Mouse (Mus musculus) small intestine, adult 2 months (tissue): ENCODE data around the gene Ip6k1. TPM values are rescaled to one million over a fixed set of nuclear protein-coding genes. Genes with fewer than 3 reads are reported as not detected.

Source experiments
- H3K27ac ChIP-seq: fragments of 200-500 bp; 2 replicates; pipeline ENCODE4 v1.5.1; 2012; ENCODE audit warnings: low read depth, low read length, control low read depth, inconsistent platforms; ENCODE audit not compliant: insufficient read depth
- H3K27me3 ChIP-seq: fragments of 200-500 bp; 2 replicates; pipeline ENCODE4 v1.6.1; 2012; ENCODE audit warnings: mild to moderate bottlenecking, moderate library complexity, low read length, inconsistent platforms; ENCODE audit not compliant: control insufficient read depth, insufficient read depth
- H3K36me3 ChIP-seq: fragments of 200-500 bp; 2 replicates; pipeline ENCODE4 v1.6.1; 2012; ENCODE audit warnings: mild to moderate bottlenecking, low read length, control low read depth, inconsistent platforms; ENCODE audit not compliant: control insufficient read depth, insufficient read depth
- H3K4me1 ChIP-seq: fragments of 200-500 bp; 2 replicates; pipeline ENCODE4 v1.6.1; 2012; ENCODE audit warnings: low read length, inconsistent platforms, mixed read lengths; ENCODE audit not compliant: control insufficient read depth, insufficient read depth, insufficient read length
- H3K4me3 ChIP-seq: fragments of 200-500 bp; 2 replicates; pipeline ENCODE4 v1.5.1; 2012; ENCODE audit warnings: low read depth, mild to moderate bottlenecking, control low read depth, inconsistent platforms, low read length, moderate library complexity
- CTCF ChIP-seq: fragments of 200-500 bp; IDR thresholded peaks from 2 replicates; pipeline ENCODE4 v1.5.1; 2012; ENCODE audit warnings: low read depth, mild to moderate bottlenecking, control low read depth, inconsistent platforms, low read length, moderate library complexity, mixed read lengths; ENCODE audit not compliant: insufficient replicate concordance, insufficient read length; ENCODE audit errors: extremely low read depth
- POLR2A ChIP-seq: fragments of 200-500 bp; IDR thresholded peaks from 2 replicates; pipeline ENCODE4 v1.6.1; 2012; ENCODE audit warnings: low read depth, mild to moderate bottlenecking, control low read depth, inconsistent platforms, low read length, moderate library complexity
- whole genome bisulfite sequencing: fragments of 180-500 bp; shearing (Covaris S2); methylation state at CpG from one replicate; pipeline ENCODE4 v1.1.7; 2018; 5-methylcytosine and 5-hydroxymethylcytosine counted together
- polyA plus RNA-seq: library from polyadenylated mRNA; depleted of rRNA; stranded (reverse); fragments of >200 nt; gene quantifications from 2 replicates; pipeline ENCODE4 v1.2.3, GENCODE M21; 2012

Ip6k1 gene
- polyA plus RNA-seq, 1 experiment: 160 TPM

DNA sequence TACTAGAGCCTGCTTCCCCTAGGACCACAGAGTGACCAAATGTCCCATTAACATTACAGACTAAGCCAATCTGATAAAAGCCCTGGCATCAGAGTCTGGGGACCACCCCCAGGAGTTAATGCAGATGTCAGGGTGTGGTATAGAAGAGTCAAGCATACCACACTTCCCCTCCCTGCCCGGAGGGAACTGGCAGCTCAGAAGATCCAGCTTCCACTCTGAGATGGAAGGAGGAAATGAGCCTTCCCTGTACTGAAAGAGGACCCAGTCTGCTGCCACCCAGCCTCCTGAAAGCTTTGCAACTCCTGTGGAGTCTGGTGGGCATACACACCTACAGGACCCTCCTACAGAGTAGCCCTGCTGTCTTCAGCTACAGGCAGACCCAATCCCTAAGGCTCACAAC, 52.8 kb downstream of the Ip6k1 start:
- Histone ChIP-seq H3K27ac (no peak overlapping the region), H3K4me3 (no peak overlapping the region), H3K36me3 (peaks cover 68% of the 10 kb centered on the region), H3K4me1 (peaks cover 20% of the 10 kb centered on the region), H3K27me3 (no peaks in the 10 kb centered on the region)
- TF ChIP-seq CTCF (no peak), POLR2A (no peak)
- WGBS: 39% methylated on average over 1 of the region's 1 CpGs

DNA sequence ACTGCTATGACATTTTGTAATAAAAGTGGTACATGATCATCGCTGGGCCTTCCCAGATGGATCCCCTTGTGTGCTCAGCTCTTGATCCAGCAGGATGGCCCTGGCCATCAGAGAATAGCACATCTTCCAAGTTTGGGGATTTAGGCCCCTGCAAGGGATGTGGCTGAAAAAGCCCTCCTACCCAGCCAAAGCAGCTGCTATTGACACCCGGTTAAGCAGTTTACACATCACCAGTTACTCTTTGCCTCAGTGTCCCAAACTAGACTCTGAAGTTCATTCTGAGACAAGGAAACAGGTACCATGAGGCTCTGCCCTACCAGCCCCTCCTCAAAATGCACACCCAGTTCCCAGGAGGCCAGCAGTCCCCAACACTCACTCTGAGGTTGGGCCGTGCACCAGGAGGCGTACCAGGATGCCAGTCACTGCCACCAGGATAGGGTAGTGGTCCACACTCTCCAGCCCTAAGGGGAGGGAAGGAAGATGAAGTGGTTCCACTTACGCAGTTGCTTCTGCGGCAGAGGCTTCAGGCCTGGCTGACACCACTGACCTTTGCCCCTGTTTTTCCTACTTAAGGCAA, 53.4 kb downstream of the Ip6k1 start:
- H3K36me3 ChIP-seq: peaks cover 65% of the 10 kb centered on the region
- H3K27ac ChIP-seq: no peak overlapping the region
- no peaks in the 10 kb centered on the region for H3K27me3 ChIP-seq
- peaks cover 16% of the 10 kb centered on the region for H3K4me1 ChIP-seq
- WGBS: 90% methylated on average over 6 of the region's 6 CpGs
- TF ChIP-seq CTCF (no peak), POLR2A (no peak)
- no peak overlapping the region for H3K4me3 ChIP-seq

DNA sequence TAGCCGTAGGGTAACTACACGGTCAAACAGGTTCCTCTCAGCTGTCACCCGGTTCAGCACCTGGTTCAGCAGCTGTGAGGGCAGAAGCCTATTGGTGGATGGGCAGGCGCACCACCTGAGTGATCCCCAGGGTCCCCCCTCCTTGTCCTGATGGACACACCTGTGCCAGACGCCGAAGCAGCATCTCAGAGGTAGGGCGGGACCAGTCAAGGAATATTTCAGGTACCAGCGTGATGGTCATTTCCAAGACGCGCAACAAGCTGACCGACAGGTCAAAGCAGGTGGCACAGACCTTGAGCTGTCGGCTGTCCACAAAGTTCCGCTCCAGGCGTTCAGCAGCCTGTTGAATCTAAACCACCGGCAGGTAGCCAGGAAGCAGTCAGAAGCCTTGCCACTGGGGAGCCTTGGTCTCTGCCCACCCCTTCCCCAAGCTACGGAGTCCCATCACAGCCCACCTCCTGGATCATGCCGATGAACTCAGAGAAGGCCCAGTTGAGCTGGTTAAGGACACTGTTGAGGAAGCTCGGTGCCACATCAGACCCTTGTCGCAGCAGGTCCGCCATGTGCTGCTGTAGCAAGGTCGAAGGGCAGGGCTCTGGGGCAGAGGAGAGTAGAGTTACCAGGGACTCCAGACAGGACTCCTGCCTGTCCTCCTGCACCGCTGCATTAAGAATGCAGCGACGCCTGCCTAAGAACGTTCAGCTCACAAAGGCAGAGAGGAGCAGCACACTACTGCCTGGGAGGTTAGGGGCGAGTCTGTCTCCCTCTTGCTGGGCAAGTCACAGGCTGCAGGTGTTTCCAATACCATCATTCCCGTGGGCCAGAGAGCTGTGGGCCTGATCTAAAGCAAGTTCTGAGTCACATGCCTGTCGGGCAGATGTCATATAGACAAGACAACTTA, 54.3 kb downstream of the Ip6k1 start:
- 87% methylated on average over 28 of the region's 28 CpGs for WGBS

DNA sequence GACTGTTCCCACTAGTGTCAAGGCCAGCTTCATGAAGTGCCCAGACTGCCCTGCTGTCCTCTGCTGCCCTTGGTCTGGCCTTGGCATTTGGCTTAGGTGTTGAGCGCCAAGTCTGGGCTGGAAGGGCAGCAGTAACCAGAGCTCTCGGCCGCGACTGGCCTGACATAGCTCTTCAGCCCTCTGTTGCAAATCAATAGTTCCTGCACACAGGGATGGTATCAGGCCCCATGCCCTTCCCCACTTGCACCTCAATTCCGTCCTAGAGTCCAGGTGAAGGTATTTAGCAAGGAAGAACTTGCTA, 54.9 kb downstream of the Ip6k1 start:
- TF ChIP-seq CTCF: no peak
- no peak for TF ChIP-seq POLR2A
- no peaks in the 10 kb centered on the region for H3K27me3 ChIP-seq
- H3K4me1 ChIP-seq: peaks cover 16% of the 10 kb centered on the region
- WGBS: 89% methylated on average over 5 of the region's 5 CpGs
- no peak overlapping the region for H3K4me3 ChIP-seq
- peaks cover 56% of the 10 kb centered on the region for H3K36me3 ChIP-seq
- H3K27ac ChIP-seq: no peak overlapping the region

More for the DNA sequence above, 54.3 kb downstream of the Ip6k1 start:
- peaks cover 57% of the 10 kb centered on the region for H3K36me3 ChIP-seq
- no peaks in the 10 kb centered on the region for H3K27me3 ChIP-seq
- TF ChIP-seq POLR2A: no peak
- no peak for TF ChIP-seq CTCF
- no peak overlapping the region for H3K27ac ChIP-seq
- peaks cover 16% of the 10 kb centered on the region for H3K4me1 ChIP-seq
- no peak overlapping the region for H3K4me3 ChIP-seq

DNA sequence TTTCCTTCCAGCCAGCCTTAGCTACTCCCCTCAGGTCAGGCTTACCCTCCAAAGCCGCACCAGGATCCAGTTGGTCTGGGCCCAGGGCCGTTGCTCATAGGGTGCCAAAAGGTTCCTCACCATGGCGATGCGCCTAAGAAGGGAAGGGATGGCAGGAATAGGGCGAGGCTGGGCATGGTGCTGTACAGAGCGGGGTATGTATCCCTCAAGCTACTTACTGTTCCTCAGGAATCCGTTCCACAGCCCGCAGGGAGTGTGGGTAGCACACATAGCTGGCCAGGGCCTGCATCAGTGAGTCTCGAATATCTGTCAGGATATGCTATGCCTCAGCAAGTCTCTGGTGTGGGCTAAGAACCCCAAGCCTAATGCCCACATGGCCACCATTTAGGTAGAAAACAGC, 56.0 kb downstream of the Ip6k1 start:
- peaks cover 13% of the 10 kb centered on the region for H3K4me1 ChIP-seq
- WGBS: 97% methylated on average over 9 of the region's 9 CpGs
- H3K36me3 ChIP-seq: peaks cover 60% of the 10 kb centered on the region
- no peak overlapping the region for H3K4me3 ChIP-seq
- no peak overlapping the region for H3K27ac ChIP-seq
- TF ChIP-seq POLR2A: no peak
- no peak for TF ChIP-seq CTCF
- no peaks in the 10 kb centered on the region for H3K27me3 ChIP-seq

DNA sequence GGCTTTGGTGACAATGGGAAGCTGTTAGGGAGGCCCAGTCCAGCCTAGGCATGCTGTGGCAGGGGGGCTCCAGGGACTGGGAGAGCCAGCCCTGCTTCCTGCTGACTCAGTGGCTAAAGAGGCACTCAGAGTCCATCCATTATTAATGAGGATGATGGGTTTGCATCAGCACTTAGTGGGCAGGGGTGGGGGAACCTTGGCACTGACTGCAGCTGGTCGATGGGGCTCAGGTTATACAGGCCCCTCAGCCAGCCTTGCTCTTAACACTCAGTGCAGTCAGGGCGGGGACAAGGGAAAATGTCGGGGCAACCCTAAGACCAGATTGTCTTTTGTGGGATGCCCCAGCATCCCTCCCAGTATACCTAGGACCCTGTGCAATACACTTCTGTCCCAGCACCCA, 59.8 kb downstream of the Ip6k1 start:
- no peak overlapping the region for H3K27ac ChIP-seq
- H3K4me3 ChIP-seq: no peak overlapping the region
- no peak for TF ChIP-seq CTCF
- no peak for TF ChIP-seq POLR2A
- 88% methylated on average over 3 of the region's 3 CpGs for WGBS
- peaks cover 49% of the 10 kb centered on the region for H3K36me3 ChIP-seq
- no peaks in the 10 kb centered on the region for H3K27me3 ChIP-seq
- H3K4me1 ChIP-seq: no peaks in the 10 kb centered on the region

DNA sequence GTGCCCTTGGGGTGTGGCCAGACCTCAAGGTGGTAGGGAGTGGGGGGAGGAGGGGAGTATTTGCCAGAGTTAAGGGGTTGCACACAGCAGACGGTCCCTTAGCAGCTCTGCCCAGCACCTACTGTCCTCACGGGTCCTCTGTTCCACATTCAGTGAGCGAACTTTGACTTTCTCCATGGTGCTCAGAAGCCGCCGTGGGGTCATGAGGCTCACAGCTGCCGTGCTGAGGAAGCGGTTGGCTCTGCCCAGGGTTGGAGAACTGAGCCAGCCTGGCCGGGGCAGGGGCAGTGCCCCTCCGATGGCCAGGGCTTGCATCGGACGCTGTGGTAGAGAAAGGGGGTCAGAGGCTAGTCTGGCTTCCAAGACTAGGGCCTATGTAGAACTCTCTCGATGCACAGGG, 61.1 kb downstream of the Ip6k1 start:
- H3K36me3 ChIP-seq: peaks cover 42% of the 10 kb centered on the region
- H3K4me1 ChIP-seq: no peaks in the 10 kb centered on the region
- H3K4me3 ChIP-seq: no peak overlapping the region
- H3K27ac ChIP-seq: no peak overlapping the region
- TF ChIP-seq CTCF (no peak), POLR2A (no peak)
- 87% methylated on average over 12 of the region's 12 CpGs for WGBS
- no peaks in the 10 kb centered on the region for H3K27me3 ChIP-seq
